Mouse (Mus musculus): ENCODE results near the gene Slco3a1. TPM values are rescaled to one million over a fixed set of nuclear protein-coding genes. Genes with fewer than 3 reads are reported as not detected.

Gene Slco3a1
- total RNA-seq, 1 experiment, result 9.0 TPM

- in situ Hi-C loops (cut with MboI; ENCODE audit: low sequenced_read_pairs in 2 of 2, unreplicated experiment in 2 of 2), result no loop called here
- H3K4me3 ChIP-seq (ENCODE audit: insufficient read depth in 1 of 2, low read depth in 1 of 2, low read length in 2 of 2, poor library complexity in 1 of 2, severe bottlenecking in 1 of 2), result no peak overlapping the region
- H3K9me3 ChIP-seq (ENCODE audit: control insufficient read depth, insufficient read depth, low read depth, low read length), result no peaks in the 10 kb centered on the region
- H3K36me3 ChIP-seq (ENCODE audit: control insufficient read depth, insufficient read depth, low read length, poor library complexity, severe bottlenecking), result no peaks in the 10 kb centered on the region
- TF ChIP-seq MAFK (IDR thresholded peaks at IDR 0.05; ENCODE audit: insufficient read depth, low read depth, low read length), result no peak
- no peak for TF ChIP-seq ZNF384 (IDR thresholded peaks at IDR 0.05; ENCODE audit: low read depth, low read length)
- TF ChIP-seq CHD2 (IDR thresholded peaks at IDR 0.05; ENCODE audit: low read depth, low read length), result no peak
- no peak for TF ChIP-seq HCFC1 (IDR thresholded peaks at IDR 0.05; ENCODE audit: borderline replicate concordance, insufficient read depth, low read length)
- no peak for TF ChIP-seq ZC3H11A (IDR thresholded peaks at IDR 0.05; ENCODE audit: borderline replicate concordance, low read depth, low read length)
- DNase-seq (ENCODE audit: low read depth, low spot score), result no peak
- H3K27ac ChIP-seq (ENCODE audit: insufficient read depth, low read depth, low read length, poor library complexity, severe bottlenecking), result no peak overlapping the region
- no peak overlapping the region for H3K9ac ChIP-seq (ENCODE audit: insufficient read depth, low read depth, low read length, poor library complexity, severe bottlenecking)
- H3K4me1 ChIP-seq (ENCODE audit: control insufficient read depth in 2 of 2, insufficient read depth in 2 of 2, low read length in 2 of 2, poor library complexity in 1 of 2), result no peaks in the 10 kb centered on the region
These were observed 95.9 kb downstream of the Slco3a1 start for GRCm38 (mm10) chr7:74458475-74459221.

- in situ Hi-C loops (cut with MboI; ENCODE audit: low sequenced_read_pairs in 2 of 2, unreplicated experiment in 2 of 2), result no loop called here
- TF ChIP-seq ZC3H11A (IDR thresholded peaks at IDR 0.05; ENCODE audit: borderline replicate concordance, low read depth, low read length), result no peak
- no peak for TF ChIP-seq HCFC1 (IDR thresholded peaks at IDR 0.05; ENCODE audit: borderline replicate concordance, insufficient read depth, low read length)
- no peak for TF ChIP-seq ZNF384 (IDR thresholded peaks at IDR 0.05; ENCODE audit: low read depth, low read length)
- no peak for TF ChIP-seq MAFK (IDR thresholded peaks at IDR 0.05; ENCODE audit: insufficient read depth, low read depth, low read length)
- no peak for TF ChIP-seq CHD2 (IDR thresholded peaks at IDR 0.05; ENCODE audit: low read depth, low read length)
- Histone ChIP-seq H3K9ac (ENCODE audit: insufficient read depth, low read depth, low read length, poor library complexity, severe bottlenecking) (no peak overlapping the region), H3K4me1 (ENCODE audit: control insufficient read depth in 2 of 2, insufficient read depth in 2 of 2, low read length in 2 of 2, poor library complexity in 1 of 2) (no peaks in the 10 kb centered on the region), H3K4me3 (ENCODE audit: insufficient read depth in 1 of 2, low read depth in 1 of 2, low read length in 2 of 2, poor library complexity in 1 of 2, severe bottlenecking in 1 of 2) (no peak overlapping the region), H3K9me3 (ENCODE audit: control insufficient read depth, insufficient read depth, low read depth, low read length) (no peaks in the 10 kb centered on the region), H3K27ac (ENCODE audit: insufficient read depth, low read depth, low read length, poor library complexity, severe bottlenecking) (no peak overlapping the region), H3K36me3 (ENCODE audit: control insufficient read depth, insufficient read depth, low read length, poor library complexity, severe bottlenecking) (no peaks in the 10 kb centered on the region)
- DNase-seq (ENCODE audit: low read depth, low spot score), result no peak
These were observed 97.1 kb downstream of the Slco3a1 start for GRCm38 (mm10) chr7:74457347-74457975.

- no peak for DNase-seq (ENCODE audit: low read depth, low spot score)
- no peak overlapping the region for H3K27ac ChIP-seq (ENCODE audit: insufficient read depth, low read depth, low read length, poor library complexity, severe bottlenecking)
- no peaks in the 10 kb centered on the region for H3K36me3 ChIP-seq (ENCODE audit: control insufficient read depth, insufficient read depth, low read length, poor library complexity, severe bottlenecking)
- H3K4me1 ChIP-seq (ENCODE audit: control insufficient read depth in 2 of 2, insufficient read depth in 2 of 2, low read length in 2 of 2, poor library complexity in 1 of 2), result no peaks in the 10 kb centered on the region
- in situ Hi-C loops (cut with MboI; ENCODE audit: low sequenced_read_pairs in 2 of 2, unreplicated experiment in 2 of 2), result no loop called here
- no peaks in the 10 kb centered on the region for H3K9me3 ChIP-seq (ENCODE audit: control insufficient read depth, insufficient read depth, low read depth, low read length)
- no peak overlapping the region for H3K4me3 ChIP-seq (ENCODE audit: insufficient read depth in 1 of 2, low read depth in 1 of 2, low read length in 2 of 2, poor library complexity in 1 of 2, severe bottlenecking in 1 of 2)
- H3K9ac ChIP-seq (ENCODE audit: insufficient read depth, low read depth, low read length, poor library complexity, severe bottlenecking), result no peak overlapping the region
- no peak for TF ChIP-seq HCFC1 (IDR thresholded peaks at IDR 0.05; ENCODE audit: borderline replicate concordance, insufficient read depth, low read length)
These were observed 97.8 kb downstream of the Slco3a1 start for GRCm38 (mm10) chr7:74456781-74457180.

- no peak overlapping the region for H3K4me3 ChIP-seq (ENCODE audit: insufficient read depth in 1 of 2, low read depth in 1 of 2, low read length in 2 of 2, poor library complexity in 1 of 2, severe bottlenecking in 1 of 2)
- no peak overlapping the region for H3K27ac ChIP-seq (ENCODE audit: insufficient read depth, low read depth, low read length, poor library complexity, severe bottlenecking)
- in situ Hi-C loops (cut with MboI; ENCODE audit: low sequenced_read_pairs in 2 of 2, unreplicated experiment in 2 of 2), result no loop called here
- H3K4me1 ChIP-seq (ENCODE audit: control insufficient read depth in 2 of 2, insufficient read depth in 2 of 2, low read length in 2 of 2, poor library complexity in 1 of 2), result no peaks in the 10 kb centered on the region
- no peaks in the 10 kb centered on the region for H3K36me3 ChIP-seq (ENCODE audit: control insufficient read depth, insufficient read depth, low read length, poor library complexity, severe bottlenecking)
- H3K9ac ChIP-seq (ENCODE audit: insufficient read depth, low read depth, low read length, poor library complexity, severe bottlenecking), result no peak overlapping the region
- TF ChIP-seq HCFC1 (IDR thresholded peaks at IDR 0.05; ENCODE audit: borderline replicate concordance, insufficient read depth, low read length) (no peak), MAFK (IDR thresholded peaks at IDR 0.05; ENCODE audit: insufficient read depth, low read depth, low read length) (no peak), CHD2 (IDR thresholded peaks at IDR 0.05; ENCODE audit: low read depth, low read length) (no peak), ZNF384 (IDR thresholded peaks at IDR 0.05; ENCODE audit: low read depth, low read length) (no peak), ZC3H11A (IDR thresholded peaks at IDR 0.05; ENCODE audit: borderline replicate concordance, low read depth, low read length) (no peak)
- no peaks in the 10 kb centered on the region for H3K9me3 ChIP-seq (ENCODE audit: control insufficient read depth, insufficient read depth, low read depth, low read length)
- DNase-seq (ENCODE audit: low read depth, low spot score), result no peak
These were observed 103.5 kb downstream of the Slco3a1 start for GRCm38 (mm10) chr7:74451047-74451446.
